Mouse (Mus musculus): Measurements from ENCODE around the gene Kirrel. TPM values are rescaled to one million over a fixed set of nuclear protein-coding genes. Genes with fewer than 3 reads are reported as not detected.

The Kirrel gene
- polyA plus RNA-seq, 1 experiment from 2014 or later, result 5.6 TPM

DNA sequence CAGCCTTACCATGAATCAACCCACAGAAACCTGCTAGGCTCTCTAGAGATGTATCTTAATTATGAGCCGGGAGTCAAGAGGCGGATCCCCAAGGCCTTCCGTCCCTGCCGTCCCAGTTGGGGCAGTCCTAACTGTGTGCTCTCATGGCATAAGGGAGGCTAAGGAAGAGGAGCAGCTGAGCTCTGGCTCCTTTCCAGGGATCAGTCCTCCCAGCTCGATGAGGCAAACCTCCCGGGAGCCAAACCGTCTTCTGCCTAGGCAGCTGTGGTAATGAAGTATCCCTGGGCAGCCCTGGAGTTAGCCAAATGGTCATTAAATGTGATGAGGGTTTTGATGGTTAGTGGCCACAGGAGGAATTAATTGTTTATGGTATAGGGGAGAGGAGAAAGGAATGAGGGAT lies 87.4 kb downstream of the Kirrel start:
- Histone ChIP-seq H3K27me3 (ENCODE audit: control insufficient read depth, insufficient read depth, low read depth, low read length) (no peaks in the 10 kb centered on the region), H3K9ac (ENCODE audit: low read depth, low read length) (no peak overlapping the region), H3K4me3 (ENCODE audit: low read depth, low read length) (no peak overlapping the region), H3K36me3 (ENCODE audit: control insufficient read depth, insufficient read depth, low read length) (peaks cover 12% of the 10 kb centered on the region), H3K4me2 (ENCODE audit: low read length) (no peak overlapping the region), H3K27ac (ENCODE audit: low read length) (no peak overlapping the region), H3K9me3 (replicated peaks; ENCODE audit: control insufficient read depth, low read length, poor library complexity, severe bottlenecking) (no peaks in the 10 kb centered on the region), H3K4me1 (ENCODE audit: control insufficient read depth, insufficient read depth, low read length) (no peaks in the 10 kb centered on the region)
- WGBS, result 56% methylated on average over 7 of the region's 7 CpGs
- no peak for ATAC-seq

GRCm38 (mm10) chr3:87082235-87082634 lies 92.3 kb downstream of the Kirrel start:
- H3K9ac ChIP-seq (ENCODE audit: low read depth, low read length), result no peak overlapping the region
- H3K4me1 ChIP-seq (ENCODE audit: control insufficient read depth, insufficient read depth, low read length), result no peaks in the 10 kb centered on the region
- no peak overlapping the region for H3K4me2 ChIP-seq (ENCODE audit: low read length)
- ATAC-seq, result no peak
- no peak overlapping the region for H3K27ac ChIP-seq (ENCODE audit: low read length)
- peaks cover 12% of the 10 kb centered on the region for H3K36me3 ChIP-seq (ENCODE audit: control insufficient read depth, insufficient read depth, low read length)
- H3K9me3 ChIP-seq (replicated peaks; ENCODE audit: control insufficient read depth, low read length, poor library complexity, severe bottlenecking), result no peaks in the 10 kb centered on the region
- 70% methylated on average over 3 of the region's 3 CpGs for WGBS
- H3K4me3 ChIP-seq (ENCODE audit: low read depth, low read length), result no peak overlapping the region
- no peaks in the 10 kb centered on the region for H3K27me3 ChIP-seq (ENCODE audit: control insufficient read depth, insufficient read depth, low read depth, low read length)

DNA sequence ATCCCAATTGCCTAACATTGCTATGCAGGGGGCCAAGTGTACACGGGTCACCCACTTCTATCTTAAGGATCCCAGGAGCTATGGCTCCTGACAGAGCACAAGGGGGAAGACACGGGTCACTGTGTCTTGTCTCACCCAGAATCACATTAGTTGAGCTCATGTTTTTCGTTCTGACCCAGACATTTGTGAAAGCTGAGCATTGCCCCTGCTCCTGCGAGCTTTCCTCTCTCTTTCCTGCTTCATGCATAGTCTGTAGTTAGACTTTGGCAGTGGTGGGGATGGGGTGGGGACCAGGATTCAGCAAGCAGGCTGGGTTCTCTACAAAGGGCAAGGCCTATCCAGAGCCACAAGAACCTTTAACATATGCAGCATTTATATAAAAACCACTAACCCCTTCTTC lies 94.8 kb downstream of the Kirrel start:
- H3K9me3 ChIP-seq (replicated peaks; ENCODE audit: control insufficient read depth, low read length, poor library complexity, severe bottlenecking), result no peaks in the 10 kb centered on the region
- peaks cover 8% of the 10 kb centered on the region for H3K36me3 ChIP-seq (ENCODE audit: control insufficient read depth, insufficient read depth, low read length)
- WGBS, result 92% methylated on average over 4 of the region's 4 CpGs
- H3K9ac ChIP-seq (ENCODE audit: low read depth, low read length), result no peak overlapping the region
- no peaks in the 10 kb centered on the region for H3K27me3 ChIP-seq (ENCODE audit: control insufficient read depth, insufficient read depth, low read depth, low read length)
- H3K4me3 ChIP-seq (ENCODE audit: low read depth, low read length), result no peak overlapping the region
- no peak overlapping the region for H3K4me2 ChIP-seq (ENCODE audit: low read length)
- H3K4me1 ChIP-seq (ENCODE audit: control insufficient read depth, insufficient read depth, low read length), result no peaks in the 10 kb centered on the region
- ATAC-seq, result no peak
- no peak overlapping the region for H3K27ac ChIP-seq (ENCODE audit: low read length)

DNA sequence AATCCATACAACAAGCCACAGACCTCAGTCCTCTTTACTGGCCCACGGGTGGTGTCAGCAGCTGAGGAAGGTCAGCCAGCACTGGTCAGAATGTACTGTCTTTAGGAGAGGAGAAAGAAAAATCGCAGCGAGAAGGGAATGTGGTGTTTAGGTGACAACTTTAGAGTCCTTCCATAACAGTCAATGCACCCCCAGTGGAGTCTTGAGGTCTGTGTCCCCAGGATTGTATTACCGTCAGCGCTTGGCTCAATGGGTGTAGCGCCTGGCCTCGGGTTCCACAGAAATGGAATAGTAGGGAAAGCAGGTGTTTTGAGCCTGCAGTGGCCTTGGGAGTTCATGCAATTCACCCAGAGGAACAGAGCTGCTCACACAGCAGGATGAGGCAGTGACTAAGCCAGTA lies 95.2 kb downstream of the Kirrel start:
- H3K9ac ChIP-seq (ENCODE audit: low read depth, low read length), result no peak overlapping the region
- H3K9me3 ChIP-seq (replicated peaks; ENCODE audit: control insufficient read depth, low read length, poor library complexity, severe bottlenecking), result no peaks in the 10 kb centered on the region
- no peak overlapping the region for H3K4me3 ChIP-seq (ENCODE audit: low read depth, low read length)
- peaks cover 7% of the 10 kb centered on the region; the same call in 1 of the 2 replicates for H3K36me3 ChIP-seq (ENCODE audit: control insufficient read depth, insufficient read depth, low read length)
- H3K27me3 ChIP-seq (ENCODE audit: control insufficient read depth, insufficient read depth, low read depth, low read length), result no peaks in the 10 kb centered on the region
- no peak overlapping the region for H3K27ac ChIP-seq (ENCODE audit: low read length)
- no peaks in the 10 kb centered on the region for H3K4me1 ChIP-seq (ENCODE audit: control insufficient read depth, insufficient read depth, low read length)
- no peak overlapping the region for H3K4me2 ChIP-seq (ENCODE audit: low read length)
- ATAC-seq, result no peak
- 94% methylated on average over 7 of the region's 7 CpGs for WGBS

DNA sequence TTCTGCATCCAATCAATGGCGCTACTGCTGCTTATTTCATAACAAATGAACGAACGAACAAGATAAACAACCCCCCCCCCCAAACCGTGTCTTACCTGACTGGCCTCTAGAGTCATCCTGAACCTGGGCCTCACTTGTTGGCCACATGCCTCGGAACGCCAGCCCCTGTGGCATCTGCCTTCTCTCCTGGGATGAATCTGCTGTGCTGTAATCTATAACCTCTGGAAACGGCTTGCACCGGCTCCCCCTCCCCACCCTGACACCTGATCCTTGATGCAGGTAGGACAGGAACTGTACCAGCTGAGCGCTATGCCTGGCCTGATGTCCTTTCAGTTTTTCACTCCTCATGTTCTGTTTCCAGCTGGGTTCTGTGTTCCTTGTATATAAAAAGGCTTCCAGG lies 96.9 kb downstream of the Kirrel start:
- Histone ChIP-seq H3K36me3 (ENCODE audit: control insufficient read depth, insufficient read depth, low read length) (no peaks in the 10 kb centered on the region; the same call in 1 of the 2 replicates), H3K4me1 (ENCODE audit: control insufficient read depth, insufficient read depth, low read length) (no peaks in the 10 kb centered on the region), H3K4me3 (ENCODE audit: low read depth, low read length) (no peak overlapping the region), H3K4me2 (ENCODE audit: low read length) (no peak overlapping the region), H3K9me3 (replicated peaks; ENCODE audit: control insufficient read depth, low read length, poor library complexity, severe bottlenecking) (no peaks in the 10 kb centered on the region), H3K9ac (ENCODE audit: low read depth, low read length) (no peak overlapping the region), H3K27me3 (ENCODE audit: control insufficient read depth, insufficient read depth, low read depth, low read length) (no peaks in the 10 kb centered on the region), H3K27ac (ENCODE audit: low read length) (no peak overlapping the region)
- ATAC-seq, result no peak
- WGBS, result 81% methylated on average over 9 of the region's 9 CpGs

DNA sequence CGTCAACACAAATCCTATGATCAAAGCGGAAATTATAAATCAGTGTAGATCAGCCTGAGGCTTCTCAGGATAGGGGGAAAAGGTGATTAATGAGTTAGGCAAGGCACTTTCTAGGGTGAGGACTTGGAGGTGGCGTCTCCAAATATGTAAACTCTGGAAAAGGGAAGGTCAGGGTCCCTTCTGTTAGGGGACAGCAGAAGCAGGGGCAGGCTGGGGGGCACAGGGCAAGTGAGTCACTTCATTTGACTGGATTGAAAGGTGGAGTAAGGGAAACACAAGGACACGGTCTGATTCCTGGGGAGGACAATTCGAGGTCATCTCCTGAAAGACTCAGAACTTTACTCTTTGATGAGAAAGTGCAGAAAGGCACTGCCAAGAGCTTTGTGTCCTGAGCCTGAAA lies 97.6 kb downstream of the Kirrel start:
- no peak overlapping the region for H3K4me2 ChIP-seq (ENCODE audit: low read length)
- no peaks in the 10 kb centered on the region for H3K27me3 ChIP-seq (ENCODE audit: control insufficient read depth, insufficient read depth, low read depth, low read length)
- WGBS, result 80% methylated on average over 5 of the region's 5 CpGs
- H3K4me3 ChIP-seq (ENCODE audit: low read depth, low read length), result no peak overlapping the region
- H3K9ac ChIP-seq (ENCODE audit: low read depth, low read length), result no peak overlapping the region
- H3K36me3 ChIP-seq (ENCODE audit: control insufficient read depth, insufficient read depth, low read length), result no peaks in the 10 kb centered on the region
- no peak overlapping the region for H3K27ac ChIP-seq (ENCODE audit: low read length)
- H3K9me3 ChIP-seq (replicated peaks; ENCODE audit: control insufficient read depth, low read length, poor library complexity, severe bottlenecking), result no peaks in the 10 kb centered on the region
- no peaks in the 10 kb centered on the region for H3K4me1 ChIP-seq (ENCODE audit: control insufficient read depth, insufficient read depth, low read length)
- no peak for ATAC-seq

DNA sequence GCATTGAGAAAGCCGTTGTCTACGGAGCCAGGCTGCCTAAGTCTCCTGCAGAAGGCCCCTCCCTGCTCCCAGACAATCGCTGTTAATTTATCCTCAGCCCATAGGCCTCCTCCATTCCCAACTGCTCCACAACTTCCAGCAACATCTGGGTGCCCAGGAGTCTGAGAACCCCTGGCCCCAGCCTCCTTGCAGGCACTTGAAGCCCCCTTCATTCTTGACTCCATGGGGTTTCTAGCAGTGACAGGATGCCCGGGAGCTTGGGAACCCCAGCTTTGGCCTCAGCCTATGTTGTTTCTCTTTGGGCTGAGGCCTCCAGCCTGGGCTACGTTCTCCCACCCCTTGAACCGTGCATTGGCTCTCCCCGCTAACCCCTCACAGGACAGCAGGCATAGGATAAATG lies 98.4 kb downstream of the Kirrel start:
- H3K4me3 ChIP-seq (ENCODE audit: low read depth, low read length), result no peak overlapping the region
- no peaks in the 10 kb centered on the region for H3K4me1 ChIP-seq (ENCODE audit: control insufficient read depth, insufficient read depth, low read length)
- no peaks in the 10 kb centered on the region for H3K27me3 ChIP-seq (ENCODE audit: control insufficient read depth, insufficient read depth, low read depth, low read length)
- WGBS, result 77% methylated on average over 7 of the region's 7 CpGs
- ATAC-seq, result no peak
- H3K9ac ChIP-seq (ENCODE audit: low read depth, low read length), result no peak overlapping the region
- H3K27ac ChIP-seq (ENCODE audit: low read length), result no peak overlapping the region
- no peaks in the 10 kb centered on the region for H3K9me3 ChIP-seq (replicated peaks; ENCODE audit: control insufficient read depth, low read length, poor library complexity, severe bottlenecking)
- H3K4me2 ChIP-seq (ENCODE audit: low read length), result no peak overlapping the region
- H3K36me3 ChIP-seq (ENCODE audit: control insufficient read depth, insufficient read depth, low read length), result no peaks in the 10 kb centered on the region

- no peak overlapping the region for H3K27ac ChIP-seq (ENCODE audit: low read length)
- no peaks in the 10 kb centered on the region for H3K36me3 ChIP-seq (ENCODE audit: control insufficient read depth, insufficient read depth, low read length)
- 31% methylated on average over 13 of the region's 13 CpGs for WGBS
- ATAC-seq, result no peak
- no peak overlapping the region for H3K9ac ChIP-seq (ENCODE audit: low read depth, low read length)
- no peaks in the 10 kb centered on the region for H3K9me3 ChIP-seq (replicated peaks; ENCODE audit: control insufficient read depth, low read length, poor library complexity, severe bottlenecking)
- H3K4me2 ChIP-seq (ENCODE audit: low read length), result no peak overlapping the region
- no peaks in the 10 kb centered on the region for H3K4me1 ChIP-seq (ENCODE audit: control insufficient read depth, insufficient read depth, low read length)
- no peak overlapping the region for H3K4me3 ChIP-seq (ENCODE audit: low read depth, low read length)
- no peaks in the 10 kb centered on the region for H3K27me3 ChIP-seq (ENCODE audit: control insufficient read depth, insufficient read depth, low read depth, low read length)
These were observed 101.7 kb downstream of the Kirrel start for GRCm38 (mm10) chr3:87072612-87073515.

- H3K27me3 ChIP-seq (ENCODE audit: control insufficient read depth, insufficient read depth, low read depth, low read length), result no peaks in the 10 kb centered on the region
- no peak for ATAC-seq
- WGBS, result 65% methylated on average over 3 of the region's 3 CpGs
- no peak overlapping the region for H3K9ac ChIP-seq (ENCODE audit: low read depth, low read length)
- no peak overlapping the region for H3K27ac ChIP-seq (ENCODE audit: low read length)
- no peak overlapping the region for H3K4me3 ChIP-seq (ENCODE audit: low read depth, low read length)
- H3K36me3 ChIP-seq (ENCODE audit: control insufficient read depth, insufficient read depth, low read length), result no peaks in the 10 kb centered on the region
- H3K4me2 ChIP-seq (ENCODE audit: low read length), result no peak overlapping the region
- H3K9me3 ChIP-seq (replicated peaks; ENCODE audit: control insufficient read depth, low read length, poor library complexity, severe bottlenecking), result no peaks in the 10 kb centered on the region
- H3K4me1 ChIP-seq (ENCODE audit: control insufficient read depth, insufficient read depth, low read length), result no peaks in the 10 kb centered on the region
These were observed 102.4 kb downstream of the Kirrel start for GRCm38 (mm10) chr3:87072191-87072590.

Measured in midbrain, embryonic 16.5 days (tissue).